Mouse (Mus musculus) effector memory CD4-positive, alpha-beta T cell, adult 5 months (primary cell): ENCODE results near the gene Npepps. TPM values are rescaled to one million over a fixed set of nuclear protein-coding genes. Genes with fewer than 3 reads are reported as not detected.

ENCODE experiments used
- polyA plus RNA-seq: library from polyadenylated mRNA; unstranded; fragments of 100-300 nt; shearing (Covaris generic); gene quantifications from one replicate; pipeline ENCODE4 v1.2.1, GENCODE M21; 2017

Gene Npepps
- 44.7 TPM for polyA plus RNA-seq

DNA sequence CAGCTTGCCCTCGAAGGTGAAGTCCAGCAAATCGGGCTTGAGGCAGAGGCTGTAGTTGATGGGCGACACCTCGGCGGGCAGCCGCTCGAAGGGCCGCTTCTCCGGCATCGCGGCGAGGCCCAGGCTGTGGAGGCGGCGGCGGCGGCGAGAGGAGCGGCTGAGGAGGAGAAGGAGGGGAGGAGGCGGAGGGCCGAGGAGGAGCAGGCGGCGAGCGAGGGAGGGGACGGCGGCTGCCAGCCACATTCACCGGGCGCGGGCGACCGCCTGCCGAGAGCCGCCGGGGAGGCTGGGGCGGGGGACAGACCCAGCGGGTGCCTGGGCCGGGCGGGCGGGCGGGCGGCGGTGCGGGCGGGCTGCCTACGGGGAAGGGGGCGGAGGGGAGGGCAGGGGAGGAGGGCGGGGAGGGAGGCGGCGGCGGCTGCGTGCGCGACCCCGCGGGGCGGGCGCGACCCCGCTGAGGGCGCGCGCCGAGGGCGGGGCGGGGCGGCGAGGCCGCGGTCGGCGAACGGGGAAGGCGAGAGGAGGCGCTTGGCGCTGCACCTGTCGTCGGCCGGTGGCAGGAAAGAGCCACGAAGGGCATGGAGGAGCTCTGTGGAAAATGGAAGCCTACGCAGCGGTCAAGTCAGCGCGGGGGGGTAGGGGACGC is at the start of gene Npepps:
TSS of gene Npepps (minus strand) at position 423 of the 646 bp plus-strand sequence.

DNA sequence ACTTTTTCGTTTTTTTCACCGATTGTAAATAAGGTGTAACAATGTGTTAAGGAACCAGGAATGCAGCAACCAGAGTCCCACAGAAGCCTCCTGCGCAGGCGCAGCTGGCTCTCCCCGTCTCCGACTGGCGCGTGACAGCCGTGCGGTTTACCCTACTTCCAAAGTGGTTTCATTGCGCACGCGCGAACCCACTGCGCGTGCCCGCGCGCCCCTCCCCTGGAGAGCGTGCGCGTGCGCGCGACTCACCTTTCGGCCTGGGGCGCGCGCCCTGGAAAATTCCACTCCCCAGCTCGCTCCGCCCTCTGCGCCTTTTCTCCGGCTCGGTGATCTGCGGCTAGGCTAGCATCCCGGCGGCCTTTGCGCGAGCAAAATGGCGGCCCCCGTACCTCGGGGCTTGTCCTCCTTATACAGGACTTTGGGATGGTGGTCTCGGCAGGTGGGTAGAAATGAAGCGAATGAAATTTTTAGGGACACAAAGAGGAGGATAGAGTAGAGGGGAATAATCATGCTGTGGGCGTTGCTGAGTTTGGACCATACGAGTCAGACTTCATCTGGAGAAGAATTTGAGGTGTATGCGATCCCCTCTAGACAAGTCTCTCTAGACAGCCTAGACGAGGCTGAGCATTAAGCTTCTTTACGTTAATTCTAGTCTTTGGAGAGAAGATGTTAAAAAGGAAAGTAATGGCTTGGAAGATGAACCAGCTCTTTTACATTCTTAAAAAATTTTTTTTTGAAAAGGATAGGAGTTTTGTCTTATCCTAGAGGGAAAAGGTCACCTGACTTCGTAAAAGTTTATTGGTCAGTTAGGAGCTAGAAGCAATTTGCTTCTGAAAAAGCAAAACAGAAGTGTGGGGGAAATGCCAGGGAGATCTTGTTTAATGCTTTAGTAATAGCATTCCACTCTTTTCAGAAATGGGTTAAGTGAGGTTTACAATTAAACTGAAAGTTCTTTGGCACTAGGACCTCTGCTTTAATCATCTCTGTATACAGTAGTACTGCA is 35.4 kb upstream of the Npepps start, which contains the start of gene Mrpl45:
TSS of gene Mrpl45 (plus strand) at position 213 of the 1,000 bp plus-strand sequence.

DNA sequence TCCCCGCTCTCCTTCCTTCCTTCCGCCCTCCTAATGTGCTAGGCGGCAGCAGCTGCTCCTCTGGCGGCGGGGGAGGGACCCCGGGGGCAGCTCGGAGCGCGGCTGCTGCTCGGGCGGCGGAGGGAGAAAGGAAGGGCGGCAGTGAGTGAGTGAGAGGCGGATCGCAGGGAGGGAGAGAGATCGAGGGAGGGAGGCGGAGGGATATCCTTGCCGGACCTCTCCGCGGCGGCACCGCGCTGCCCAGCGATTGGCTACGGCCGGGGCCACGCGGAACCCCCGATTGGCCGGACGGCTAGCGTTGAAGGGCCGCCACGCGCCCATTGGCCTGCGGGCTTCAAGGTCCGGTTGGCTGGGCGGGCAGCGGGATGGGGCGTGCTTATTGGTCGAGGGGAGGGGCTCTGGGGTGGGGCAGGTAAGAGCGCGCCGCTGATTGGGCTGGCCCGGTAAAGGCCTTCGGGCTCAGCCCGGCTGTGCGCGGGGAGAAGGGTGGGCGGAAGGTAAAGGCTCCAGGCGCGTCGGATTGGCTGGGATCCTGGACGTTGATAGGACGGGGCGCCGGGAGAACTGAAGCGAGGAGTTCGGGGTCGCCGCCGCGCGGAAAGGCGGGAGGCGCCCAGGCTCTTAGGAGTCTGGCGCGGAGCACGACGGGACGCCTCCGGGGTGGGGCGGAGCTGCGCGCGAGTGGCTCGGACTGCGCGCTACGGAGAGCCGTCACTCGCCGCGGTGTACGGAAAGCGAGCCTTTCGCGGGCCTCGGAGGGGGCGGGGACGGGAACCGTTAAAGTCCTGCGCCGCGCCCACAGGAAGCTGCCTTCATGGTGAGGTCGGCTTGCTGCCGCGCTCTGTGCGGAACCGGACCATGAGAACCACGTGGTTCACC is 92.4 kb downstream of the Npepps start, which contains the start of gene Kpnb1:
TSS of gene Kpnb1 (minus strand) at position 118 of the 879 bp plus-strand sequence.

Other genes with a start within 250 kb of the Npepps start
- gene Lrrc46, start 239.2 kb downstream of the Npepps start, polyA plus RNA-seq = not detected
- 36.8 TPM for gene Mrpl10, start 239.1 kb downstream of the Npepps start, polyA plus RNA-seq
- 19.6 TPM for gene Osbpl7, start 230.0 kb downstream of the Npepps start, polyA plus RNA-seq
- gene Tbx21, start 165.3 kb downstream of the Npepps start, polyA plus RNA-seq = 208 TPM
- gene Tbkbp1, start 129.1 kb downstream of the Npepps start, polyA plus RNA-seq = 4.8 TPM
- 20.3 TPM for gene Kpnb1, start 92.8 kb downstream of the Npepps start, polyA plus RNA-seq
- gene Mrpl45, start 35.1 kb upstream of the Npepps start, polyA plus RNA-seq = 12.6 TPM
- gene Gpr179, start 71.4 kb upstream of the Npepps start, polyA plus RNA-seq = 0.21 TPM
- 1.4 TPM for gene Socs7, start 81.9 kb upstream of the Npepps start, polyA plus RNA-seq
- not detected for gene Arhgap23, start 134.9 kb upstream of the Npepps start, polyA plus RNA-seq
- not detected for gene 4933428G20Rik, start 219.7 kb upstream of the Npepps start, polyA plus RNA-seq